Comparison of ENCODE assay signal across 9 mouse cellular contexts in genomic region chr2:120478600-120478999, GRCm38 (mm10). TPM values are rescaled to one million over a fixed set of nuclear protein-coding genes. Genes with fewer than 3 reads are reported as not detected.
DNase-seq lines count a peak whose midpoint lies in the region; ATAC-seq and TF ChIP-seq lines count a peak whose summit lies in the region.
"Had no signal": no experiment of that assay in that cellular context is flagged by ENCODE, and none has a peak within 500 bp of the region (broad histone marks: within the 10 kb centered on the region; RNA-seq: fewer than 3 reads in every experiment).

No protein-coding gene starts in this region.

- WGBS in kidney, postnatal 0 days = 58% methylated on average over 3 of the region's 3 CpGs
- 28% methylated on average over 3 of the region's 3 CpGs for WGBS in liver, embryonic 16.5 days (ENCODE audit: insufficient replicate concordance)

- peak; percentile 52 for TF ChIP-seq CTCF in G1E (IDR thresholded peaks at IDR 0.05; ENCODE audit: low read depth, low read length)
- peak; percentile 82 for TF ChIP-seq CTCF in kidney, postnatal 0 days (IDR thresholded peaks at IDR 0.05; ENCODE audit: low read depth)

- no peaks in the 10 kb centered on the region for H3K9me3 ChIP-seq in G1E (replicated peaks)
- H3K9me3 ChIP-seq in kidney, postnatal 0 days (replicated peaks; ENCODE audit: low read length) = no peaks in the 10 kb centered on the region
- H3K9me3 ChIP-seq in liver, embryonic 16.5 days (replicated peaks; ENCODE audit: control insufficient read depth, low read length) = no peaks in the 10 kb centered on the region
- H3K9me3 ChIP-seq: liver, embryonic 15.5 days had no signal

- no peaks in the 10 kb centered on the region for H3K36me3 ChIP-seq in G1E (replicated peaks)
- H3K36me3 ChIP-seq in kidney, postnatal 0 days (ENCODE audit: insufficient read depth, low read length) = no peaks in the 10 kb centered on the region
- H3K36me3 ChIP-seq in liver, embryonic 16.5 days (ENCODE audit: control insufficient read depth, insufficient read depth) = no peaks in the 10 kb centered on the region
- H3K36me3 ChIP-seq: liver, embryonic 15.5 days had no signal

- no peak for ATAC-seq in G1E (ENCODE audit: extremely low read depth, insufficient number of reproducible peaks, low FRiP score, poor library complexity, severe bottlenecking)
- ATAC-seq in kidney, postnatal 0 days (replicated peaks; ENCODE audit: low FRiP score, low read depth) = no peak
- ATAC-seq in liver, embryonic 16.5 days (ENCODE audit: low read depth) = peak; percentile 45; the same call in 1 of the 2 replicates

- H3K4me2 ChIP-seq in kidney, postnatal 0 days (ENCODE audit: low read length) = no peak overlapping the region
- no peak overlapping the region for H3K4me2 ChIP-seq in liver, embryonic 16.5 days (ENCODE audit: low read depth, low read length)
- H3K4me2 ChIP-seq: liver, embryonic 15.5 days had no signal

- H3K4me1 ChIP-seq in G1E (ENCODE audit: insufficient read depth, low read depth, low read length) = peaks cover 4% of the 10 kb centered on the region
- no peaks in the 10 kb centered on the region for H3K4me1 ChIP-seq in kidney, postnatal 0 days (replicated peaks; ENCODE audit: insufficient read depth, low read length)
- no peaks in the 10 kb centered on the region for H3K4me1 ChIP-seq in liver, embryonic 16.5 days (ENCODE audit: control insufficient read depth, low read depth, low read length)
- H3K4me1 ChIP-seq: liver, embryonic 15.5 days had no signal

- H3K27me3 ChIP-seq in G1E (ENCODE audit: insufficient read depth, low read length) = peaks cover 48% of the 10 kb centered on the region
- H3K27me3 ChIP-seq in kidney, postnatal 0 days (ENCODE audit: insufficient read depth, low read length) = no peaks in the 10 kb centered on the region
- no peaks in the 10 kb centered on the region for H3K27me3 ChIP-seq in liver, embryonic 16.5 days (ENCODE audit: control insufficient read depth, insufficient read depth, low read depth, low read length)
- H3K27me3 ChIP-seq: liver, embryonic 15.5 days had no signal

- H3K9ac ChIP-seq in kidney, postnatal 0 days (ENCODE audit: low read depth, low read length) = no peak overlapping the region
- no peak overlapping the region for H3K9ac ChIP-seq in liver, embryonic 16.5 days (ENCODE audit: low read depth, low read length)
- H3K9ac ChIP-seq: liver, embryonic 15.5 days had no signal

- H3K4me3 ChIP-seq in G1E (ENCODE audit: low read depth, low read length) = no peak overlapping the region
- no peak overlapping the region for H3K4me3 ChIP-seq in kidney, postnatal 0 days (replicated peaks; ENCODE audit: low read depth, low read length)
- no peak overlapping the region for H3K4me3 ChIP-seq in liver, embryonic 16.5 days (ENCODE audit: low read depth, low read length)
- H3K4me3 ChIP-seq: liver, embryonic 15.5 days had no signal

- peak; percentile 75 to 77 for DNase-seq in B cell, adult 2 months
- DNase-seq in G1E (ENCODE audit: low spot score) = peak; percentile 43
- DNase-seq in cerebellum, adult 18-20 months = peak; percentile 49
- peak; percentile 56 to 64 for DNase-seq in gastrocnemius, adult 8-10 months (ENCODE audit: low spot score in 2 of 2)
- DNase-seq in kidney, postnatal 0 days (ENCODE audit: low spot score) = peak; percentile 85
- peak; percentile 75 for DNase-seq in retina, postnatal 1 day
- peak; percentile 64 for DNase-seq in urinary bladder, postnatal 25 days (ENCODE audit: low spot score)

- no peak overlapping the region for H3K27ac ChIP-seq in kidney, postnatal 0 days
- no peak overlapping the region for H3K27ac ChIP-seq in liver, embryonic 16.5 days (ENCODE audit: low read length)
- H3K27ac ChIP-seq: liver, embryonic 15.5 days had no signal

RNA-seq across cellular contexts. Expression of gene Capn3, which starts 22.8 kb away (rescaled TPM):
- total RNA-seq in G1E (2014; fragmentation: Nextera tagmentation) (not detected in 2 replicates), G1E (2017) (0.05 and 0.06 TPM in 2 replicates)
- polyA plus RNA-seq in G1E (2012) = not detected in 2 replicates
- 100 to 1,000 TPM; 126 to 145 (median 128) TPM for total RNA-seq in gastrocnemius, adult 8-10 months (2022)
- polyA plus RNA-seq in kidney, postnatal 0 days (2015; fragmentation: Nextera tagmentation; extraction: Ambion mirVana) = 1.6 and 2.0 TPM in 2 replicates
- 3.7 and 4.5 TPM in 2 replicates for polyA plus RNA-seq in liver, embryonic 16.5 days (2015; fragmentation: Nextera tagmentation; extraction: Ambion mirVana)
